Mouse (Mus musculus) brain, embryonic 14.5 days (tissue): ENCODE data around the gene Olfr1290. TPM values are rescaled to one million over a fixed set of nuclear protein-coding genes. Genes with fewer than 3 reads are reported as not detected.

Experiments
- DNase-seq: peaks from one replicate; pipeline ENCODE4 v3.0.0-alpha.2; 2011; ENCODE audit warnings: low read depth
- CTCF ChIP-seq: fragments of 200-500 bp; IDR thresholded peaks from 2 replicates; pipeline ENCODE4 v1.5.1; 2012; ENCODE audit warnings: inconsistent platforms, mild to moderate bottlenecking, moderate library complexity, borderline replicate concordance; ENCODE audit not compliant: insufficient read depth, insufficient read length; ENCODE audit errors: extremely low read depth
- POLR2A ChIP-seq: fragments of 200-500 bp; IDR thresholded peaks from 2 replicates; pipeline ENCODE4 v1.6.1; 2012; ENCODE audit warnings: mild to moderate bottlenecking, inconsistent platforms, borderline replicate concordance; ENCODE audit not compliant: poor library complexity, insufficient read depth, insufficient read length, severe bottlenecking; ENCODE audit errors: extremely low read depth
- polyA plus RNA-seq: library from polyadenylated mRNA; depleted of rRNA; stranded (reverse); fragments of >200 nt; gene quantifications from 2 replicates; pipeline ENCODE4 v1.2.3, GENCODE M21; 2012; rRNA removed

The Olfr1290 gene
- polyA plus RNA-seq: not detected in 2 replicates

DNA sequence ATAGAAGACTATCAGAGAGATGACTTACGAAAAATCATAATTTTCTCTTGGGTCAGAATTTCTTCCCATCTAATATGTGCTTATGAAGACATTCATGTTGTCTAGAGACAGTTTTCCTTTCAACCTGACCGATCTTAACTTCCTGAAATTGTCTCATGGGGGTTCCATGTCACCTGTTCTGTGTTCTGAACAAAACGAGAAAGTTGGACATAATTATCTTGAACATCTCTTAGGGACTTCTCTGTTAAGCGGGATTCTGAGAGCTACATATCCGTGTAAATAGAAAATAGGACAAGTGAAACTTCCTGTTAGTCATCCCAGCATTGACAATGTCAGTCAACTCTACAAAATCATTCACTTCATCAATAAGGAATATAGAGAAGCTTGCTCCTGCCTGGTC lies at the start of gene Olfr1290:
Gene Olfr1290 (minus strand): TSS at position 101 of the 400 bp plus-strand sequence.
- TF ChIP-seq POLR2A (no peak), CTCF (no peak)
- no peak for DNase-seq

DNA sequence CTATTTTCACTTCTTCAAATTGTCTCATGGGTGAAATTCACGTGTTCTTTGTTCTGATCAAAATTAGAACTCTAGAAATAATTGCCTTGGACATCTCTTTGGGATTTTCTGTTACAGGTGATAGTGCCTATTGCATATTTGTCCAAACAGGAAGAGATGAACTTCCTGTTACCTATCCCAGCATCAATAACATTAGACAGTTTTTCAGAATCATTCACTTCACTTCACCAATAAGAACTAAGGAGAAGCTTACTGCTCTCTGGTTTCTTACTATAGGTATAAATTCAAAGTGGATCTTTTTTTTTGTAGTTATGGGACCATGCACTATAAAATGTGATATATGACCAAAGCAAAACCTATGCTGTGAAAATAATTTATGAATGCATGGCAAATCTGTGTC lies 46.6 kb upstream of the Olfr1290 start, which contains the start of gene Olfr1294:
Gene Olfr1294 (minus strand): TSS at position 101 of the 400 bp plus-strand sequence.
- TF ChIP-seq POLR2A (no peak), CTCF (no peak)
- no peak for DNase-seq

DNA sequence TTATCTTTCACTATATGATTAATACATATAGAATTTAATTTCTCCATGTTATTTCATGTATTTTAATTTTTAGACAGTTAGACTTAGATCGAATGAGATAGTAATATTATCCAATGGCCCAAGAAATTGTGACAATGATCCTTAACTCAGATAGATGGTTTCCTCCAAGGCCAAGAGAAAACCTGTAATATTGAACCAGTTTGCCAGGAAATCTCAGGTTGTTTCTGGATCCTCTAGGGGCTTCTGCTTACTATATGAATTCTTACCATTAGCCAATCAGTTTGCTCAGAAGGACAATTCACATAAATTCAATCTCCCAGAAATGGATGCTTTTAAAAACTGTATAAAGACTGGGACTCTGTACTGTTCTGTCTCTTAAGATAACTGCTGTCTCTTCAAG lies 31.3 kb upstream of the Olfr1290 start, which contains the start of gene Olfr1293-ps:
Gene Olfr1293-ps (plus strand): TSS at position 301 of the 400 bp plus-strand sequence.
- DNase-seq: no peak
- TF ChIP-seq POLR2A (no peak), CTCF (no peak)

DNA sequence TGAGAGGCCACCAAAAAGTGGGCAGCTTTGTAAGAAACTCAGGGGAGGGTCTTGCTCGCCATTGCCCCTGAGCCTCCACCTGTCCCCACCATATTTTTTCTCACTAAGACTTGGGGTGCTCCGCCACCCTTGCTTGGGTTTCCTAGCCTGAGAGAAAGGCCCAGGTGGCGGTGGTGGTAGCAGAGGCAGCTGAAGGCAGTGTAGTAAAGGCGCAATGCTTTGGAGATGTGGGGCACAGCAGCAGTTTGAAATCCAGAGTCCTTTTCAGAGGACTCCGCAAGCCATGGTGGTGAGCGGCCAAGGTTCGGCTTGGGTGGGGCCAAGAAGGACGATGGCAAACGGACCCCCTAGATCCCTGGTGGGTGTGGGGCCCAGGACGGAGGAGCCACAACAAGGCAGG lies 23.8 kb upstream of the Olfr1290 start:
- TF ChIP-seq CTCF: no peak
- no peak for TF ChIP-seq POLR2A
- no peak for DNase-seq

DNA sequence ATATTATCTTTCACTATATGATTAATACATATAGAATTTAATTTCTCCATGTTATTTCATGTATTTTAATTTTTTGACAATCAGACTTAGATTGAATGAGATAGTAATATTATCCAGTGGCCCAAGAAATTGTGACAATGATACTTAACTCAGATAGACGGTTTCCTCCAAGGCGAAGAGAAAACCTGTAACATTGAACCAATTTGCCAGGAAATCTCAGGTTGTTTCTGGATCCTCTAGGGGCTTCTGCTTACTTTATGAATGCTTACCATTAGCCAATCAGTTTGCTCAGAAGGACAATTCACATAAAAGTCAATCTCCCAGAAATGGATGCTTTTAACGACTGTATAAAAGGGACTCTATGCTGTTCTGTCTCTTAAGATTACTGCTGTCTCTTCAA lies 3.3 kb upstream of the Olfr1290 start, which contains the start of gene Olfr1291-ps1:
Gene Olfr1291-ps1 (plus strand): TSS at position 301 of the 400 bp plus-strand sequence.
- TF ChIP-seq POLR2A (no peak), CTCF (no peak)
- no peak for DNase-seq

DNA sequence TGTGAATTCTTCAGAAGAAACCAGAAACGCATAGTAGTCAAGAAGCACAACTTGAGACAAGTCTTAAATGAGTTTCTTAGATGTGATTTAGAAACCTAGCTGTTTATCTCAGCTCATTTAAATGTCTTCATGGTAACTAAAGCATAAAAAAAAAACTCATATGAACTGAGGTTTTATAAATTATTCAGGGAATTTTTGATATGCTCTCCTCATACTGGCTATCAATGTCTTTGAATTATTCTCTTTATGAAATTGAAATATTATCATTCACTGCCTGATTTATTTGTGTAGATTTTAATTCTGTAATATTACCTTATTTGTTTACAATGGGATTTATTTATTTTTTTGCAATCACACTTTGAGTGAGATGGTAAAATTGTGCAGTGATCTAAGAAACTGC lies 13.1 kb downstream of the Olfr1290 start, which contains the start of gene Olfr1289:
Gene Olfr1289 (plus strand): TSS at position 301 of the 400 bp plus-strand sequence.
- TF ChIP-seq CTCF (no peak), POLR2A (no peak)

DNA sequence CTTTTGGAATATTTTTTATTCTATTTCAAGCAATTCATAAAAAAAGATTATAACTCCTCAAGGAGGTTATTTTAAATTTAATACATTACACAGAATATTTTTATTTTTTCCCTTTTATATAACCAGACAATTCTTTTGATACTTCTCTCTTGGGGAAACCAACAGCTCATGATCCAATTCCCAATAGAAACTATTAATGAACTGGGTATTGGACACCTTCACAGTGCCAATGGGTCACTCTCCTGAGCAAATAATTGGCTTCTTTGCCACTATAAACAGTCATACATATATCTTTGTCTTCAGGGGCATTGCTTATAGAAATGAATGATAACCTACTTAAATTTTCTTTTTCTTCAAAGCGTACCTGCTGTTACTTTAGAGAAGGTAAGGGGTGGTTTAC lies 19.8 kb downstream of the Olfr1290 start, which contains the start of gene Olfr1288:
Gene Olfr1288 (plus strand): TSS at position 301 of the 400 bp plus-strand sequence.
- TF ChIP-seq POLR2A (no peak), CTCF (no peak)
- DNase-seq: no peak

More for the DNA sequence above, 13.1 kb downstream of the Olfr1290 start, which contains the start of gene Olfr1289:
- DNase-seq: no peak

DNA sequence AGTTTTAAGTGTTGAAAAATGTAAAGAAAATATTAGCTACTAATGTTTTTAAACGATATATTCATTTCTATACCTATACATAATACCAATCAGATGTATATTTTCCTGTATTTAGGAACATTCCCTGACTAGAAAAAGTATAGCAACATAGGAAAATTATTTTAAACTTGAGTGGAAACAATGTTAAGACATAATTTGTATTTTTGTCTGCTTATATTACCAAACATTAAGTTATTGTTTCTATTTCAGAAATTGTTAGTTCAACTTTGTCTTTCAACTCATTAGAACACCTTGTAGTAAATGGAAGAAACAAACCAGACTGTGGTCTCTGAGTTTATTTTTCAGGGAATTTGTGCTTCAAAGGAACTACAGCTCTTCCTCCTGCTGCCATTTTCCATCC lies 44.8 kb downstream of the Olfr1290 start, which contains the start of gene Olfr1287:
Gene Olfr1287 (plus strand): TSS at position 301 of the 400 bp plus-strand sequence.
- TF ChIP-seq CTCF (no peak), POLR2A (no peak)

More for the DNA sequence above, 44.8 kb downstream of the Olfr1290 start, which contains the start of gene Olfr1287:
- DNase-seq: no peak

Other genes with a start within 250 kb of the Olfr1290 start
- not detected in 2 replicates for gene Olfr1276, start 239.3 kb downstream of the Olfr1290 start, polyA plus RNA-seq
- gene Olfr1277, start 219.7 kb downstream of the Olfr1290 start, polyA plus RNA-seq: not detected in 2 replicates
- not detected in 2 replicates for gene Olfr1278, start 203.7 kb downstream of the Olfr1290 start, polyA plus RNA-seq
- not detected in 2 replicates for gene Olfr1279, start 193.2 kb downstream of the Olfr1290 start, polyA plus RNA-seq
- not detected in 2 replicates for gene Olfr1280, start 179.8 kb downstream of the Olfr1290 start, polyA plus RNA-seq
- not detected in 2 replicates for gene Olfr1281, start 167.3 kb downstream of the Olfr1290 start, polyA plus RNA-seq
- gene Olfr1282, start 157.8 kb downstream of the Olfr1290 start, polyA plus RNA-seq: not detected in 2 replicates
- gene Olfr1283, start 127.0 kb downstream of the Olfr1290 start, polyA plus RNA-seq: not detected in 2 replicates
- gene Olfr1284, start 118.3 kb downstream of the Olfr1290 start, polyA plus RNA-seq: not detected in 2 replicates
- not detected in 2 replicates for gene Olfr1286, start 70.7 kb downstream of the Olfr1290 start, polyA plus RNA-seq
- gene Olfr1287, start 44.7 kb downstream of the Olfr1290 start, polyA plus RNA-seq: not detected in 2 replicates
- gene Olfr1288, start 19.7 kb downstream of the Olfr1290 start, polyA plus RNA-seq: not detected in 2 replicates
- gene Olfr1289, start 13.0 kb downstream of the Olfr1290 start, polyA plus RNA-seq: not detected in 2 replicates
- not detected in 2 replicates for gene Olfr1291-ps1, start 3.4 kb upstream of the Olfr1290 start, polyA plus RNA-seq
- gene Olfr1293-ps, start 31.4 kb upstream of the Olfr1290 start, polyA plus RNA-seq: not detected in 2 replicates
- not detected in 2 replicates for gene Olfr1294, start 46.5 kb upstream of the Olfr1290 start, polyA plus RNA-seq
- not detected in 2 replicates for gene Olfr1295, start 75.9 kb upstream of the Olfr1290 start, polyA plus RNA-seq
- gene Olfr1297, start 132.7 kb upstream of the Olfr1290 start, polyA plus RNA-seq: not detected in 2 replicates
- not detected in 2 replicates for gene Olfr1298, start 155.4 kb upstream of the Olfr1290 start, polyA plus RNA-seq
- not detected in 2 replicates for gene Olfr1299, start 167.6 kb upstream of the Olfr1290 start, polyA plus RNA-seq